Mouse (Mus musculus) heart, adult 9 months (tissue): Measurements from ENCODE around the gene Rapgef2.

Source experiments
- DNase-seq, 2 experiments: peaks; one replicate each; pipeline ENCODE4 v3.0.0; 2022; ENCODE audit warnings: low spot score in 2 of 2

Gene Rapgef2

GRCm38 (mm10) chr3:79283031-79283430, 3.3 kb downstream of the Rapgef2 start:
- no peak for DNase-seq

GRCm38 (mm10) chr3:79275856-79276645, 10.3 kb downstream of the Rapgef2 start:
- DNase-seq, result no peak

DNA sequence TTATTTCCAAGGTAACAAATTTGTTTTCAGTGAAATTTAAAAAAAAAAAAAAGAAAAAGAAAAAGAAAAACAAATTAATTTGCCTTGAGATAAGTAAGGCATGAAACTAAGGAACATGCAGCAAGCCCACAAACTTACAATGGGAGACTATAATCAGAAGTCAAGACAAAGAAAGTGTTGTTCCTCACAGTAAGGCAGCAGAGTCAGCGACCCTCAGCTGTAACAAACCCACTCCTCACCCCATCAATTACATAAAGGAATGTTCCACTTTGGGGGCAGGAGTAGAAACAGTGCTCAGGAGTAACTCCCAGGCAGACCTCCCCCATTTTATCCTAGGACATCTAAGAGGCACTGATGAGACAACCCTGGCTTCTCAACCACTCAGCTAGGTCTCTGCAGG, 13.0 kb downstream of the Rapgef2 start:
- DNase-seq, result no peak

DNA sequence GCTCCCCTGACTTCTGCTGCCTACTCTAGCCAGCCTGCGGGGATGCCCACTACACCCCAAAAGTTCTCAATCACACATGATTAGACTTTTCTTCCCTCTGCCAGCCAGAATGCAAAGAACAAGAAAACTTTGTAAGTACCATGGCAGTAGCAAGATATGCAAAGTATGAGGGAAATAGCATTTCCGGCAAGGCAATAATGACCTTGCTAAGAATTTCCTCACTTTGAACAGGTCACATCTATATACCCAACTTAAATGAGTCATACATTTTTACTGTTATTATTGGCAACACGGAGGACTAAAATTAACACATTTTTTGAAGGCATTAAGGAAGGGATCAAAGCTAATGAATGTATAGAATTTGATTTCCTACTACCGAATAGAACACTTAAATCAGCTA, 13.4 kb downstream of the Rapgef2 start:
- no peak for DNase-seq

DNA sequence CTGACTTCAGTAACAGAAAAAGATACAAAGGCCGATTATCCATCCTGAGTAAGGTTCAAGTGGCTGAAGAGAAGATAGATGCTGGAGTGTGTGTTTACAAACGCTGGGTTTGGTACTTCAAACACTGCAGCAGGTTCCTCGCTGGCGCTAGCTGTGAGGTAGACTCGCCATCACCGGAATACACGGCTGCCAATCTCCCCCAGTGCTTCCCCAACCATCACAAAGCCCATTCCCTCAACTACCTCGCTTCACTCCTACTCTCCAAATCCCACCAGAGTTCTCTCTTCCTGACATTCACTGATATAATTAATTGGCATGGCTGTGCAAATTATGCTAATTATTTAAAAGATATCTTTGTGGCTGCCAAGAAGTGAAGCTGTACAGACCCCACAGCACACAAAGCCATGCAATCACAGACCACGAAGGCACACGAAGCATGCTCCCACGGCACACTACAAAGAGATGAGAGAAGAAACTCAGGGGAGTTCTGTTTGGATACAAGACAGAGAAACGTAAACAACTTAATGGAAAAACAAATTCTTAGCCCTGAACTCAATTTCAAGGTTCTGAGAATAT, 15.2 kb downstream of the Rapgef2 start:
- DNase-seq, result no peak

- DNase-seq, result no peak
Observed at GRCm38 (mm10) chr3:79269872-79270271, 16.4 kb downstream of the Rapgef2 start.

GRCm38 (mm10) chr3:79266976-79267375, 19.3 kb downstream of the Rapgef2 start:
- DNase-seq, result no peak

GRCm38 (mm10) chr3:79261816-79262316, 24.5 kb downstream of the Rapgef2 start:
- no peak for DNase-seq

GRCm38 (mm10) chr3:79254023-79254422, 32.3 kb downstream of the Rapgef2 start:
- no peak for DNase-seq

DNA sequence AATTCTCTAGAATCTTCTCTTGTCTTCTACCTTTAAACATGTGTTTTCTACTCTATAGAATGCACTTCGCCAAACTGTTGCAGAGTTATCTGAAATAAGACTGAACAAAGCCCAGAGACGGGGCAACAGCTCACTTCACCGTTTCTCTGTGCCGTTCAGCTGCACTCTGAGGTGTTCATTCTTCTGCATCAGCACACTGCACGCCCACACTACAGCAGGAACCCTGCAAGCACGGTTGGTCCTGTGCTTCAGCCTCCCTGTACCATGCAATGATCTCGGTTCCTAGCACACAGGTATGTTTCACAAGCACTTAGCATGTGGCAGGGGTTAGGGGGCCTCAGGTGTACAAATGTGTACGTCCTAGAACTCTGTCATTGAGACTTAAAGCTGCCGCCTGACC, 32.9 kb downstream of the Rapgef2 start:
- DNase-seq, result no peak

GRCm38 (mm10) chr3:79252921-79253394, 33.4 kb downstream of the Rapgef2 start:
- peak; percentile 46 to 80 for DNase-seq

DNA sequence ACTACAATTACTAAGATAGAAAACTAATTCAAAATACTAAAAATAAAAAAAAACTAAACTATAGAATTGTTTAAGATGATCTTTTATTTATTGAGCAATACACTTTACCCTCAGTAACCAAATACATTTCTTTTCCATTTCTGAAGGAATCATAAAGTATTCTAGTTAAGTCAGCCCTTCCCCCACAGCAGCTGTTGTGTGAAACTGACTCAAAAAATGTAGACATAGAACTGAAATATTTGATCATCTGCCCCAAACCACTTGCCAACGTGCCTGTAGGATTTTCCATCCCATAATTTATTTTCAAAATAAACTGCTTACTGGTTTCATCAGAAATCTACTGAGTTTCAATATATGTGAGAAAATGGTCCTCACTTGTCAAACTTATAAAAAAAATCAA, 36.4 kb downstream of the Rapgef2 start:
- DNase-seq, result no peak

GRCm38 (mm10) chr3:79248659-79249235, 37.6 kb downstream of the Rapgef2 start:
- DNase-seq, result no peak

GRCm38 (mm10) chr3:79248208-79248607, 38.1 kb downstream of the Rapgef2 start:
- no peak for DNase-seq

DNA sequence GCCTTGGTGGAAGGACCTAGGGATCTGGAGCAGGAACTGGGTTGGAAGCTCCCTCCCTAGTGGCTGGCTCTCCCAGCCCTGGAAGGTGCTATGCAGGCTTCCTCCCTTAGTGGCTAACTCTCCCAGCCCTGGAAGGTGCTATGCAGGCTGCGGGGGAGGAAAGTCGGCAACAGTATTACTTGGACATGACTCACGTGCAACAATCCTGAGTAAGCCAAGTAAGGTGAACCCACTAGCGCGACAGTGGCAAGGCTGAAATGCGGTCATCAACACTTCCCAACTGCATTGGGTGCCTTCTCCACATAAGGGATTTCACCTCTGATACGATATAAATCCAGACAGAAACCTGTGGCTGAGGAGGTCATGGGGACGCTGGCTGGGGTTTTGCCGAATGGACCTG, 42.0 kb downstream of the Rapgef2 start:
- no peak for DNase-seq

GRCm38 (mm10) chr3:79242922-79243705, 43.2 kb downstream of the Rapgef2 start:
- DNase-seq, result no peak

- no peak for DNase-seq
Observed at GRCm38 (mm10) chr3:79242298-79242697, 44.0 kb downstream of the Rapgef2 start.

- DNase-seq, result no peak
Observed at GRCm38 (mm10) chr3:79239066-79239462, 47.3 kb downstream of the Rapgef2 start.

DNA sequence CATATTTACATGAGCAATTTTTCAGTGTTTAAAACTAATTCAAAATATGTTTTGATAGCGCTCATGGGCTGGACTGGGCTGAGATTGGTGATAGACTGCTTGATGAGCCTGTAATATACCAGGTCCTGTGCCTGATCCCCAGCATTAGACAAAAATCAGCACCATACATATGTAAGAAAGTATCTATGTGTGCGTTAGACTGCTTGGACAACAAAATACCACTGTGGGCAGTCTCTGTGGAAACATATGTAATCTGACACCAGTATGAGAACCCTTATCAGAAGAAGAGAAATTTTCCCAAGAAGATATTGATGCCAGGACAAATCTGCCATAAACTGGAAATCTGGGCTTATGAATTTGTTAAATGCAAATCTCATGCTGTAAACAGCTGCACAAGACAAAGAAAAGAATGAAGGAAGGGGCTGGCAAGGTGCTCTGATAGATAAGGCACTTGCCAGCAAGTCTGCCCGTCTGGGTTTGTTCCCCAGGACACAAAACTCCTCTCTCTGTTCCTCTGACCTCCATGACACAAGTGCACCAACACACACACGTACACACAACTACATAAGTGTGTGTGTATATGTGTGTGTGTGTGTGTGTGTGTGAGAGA, 47.8 kb downstream of the Rapgef2 start:
- no peak for DNase-seq

DNA sequence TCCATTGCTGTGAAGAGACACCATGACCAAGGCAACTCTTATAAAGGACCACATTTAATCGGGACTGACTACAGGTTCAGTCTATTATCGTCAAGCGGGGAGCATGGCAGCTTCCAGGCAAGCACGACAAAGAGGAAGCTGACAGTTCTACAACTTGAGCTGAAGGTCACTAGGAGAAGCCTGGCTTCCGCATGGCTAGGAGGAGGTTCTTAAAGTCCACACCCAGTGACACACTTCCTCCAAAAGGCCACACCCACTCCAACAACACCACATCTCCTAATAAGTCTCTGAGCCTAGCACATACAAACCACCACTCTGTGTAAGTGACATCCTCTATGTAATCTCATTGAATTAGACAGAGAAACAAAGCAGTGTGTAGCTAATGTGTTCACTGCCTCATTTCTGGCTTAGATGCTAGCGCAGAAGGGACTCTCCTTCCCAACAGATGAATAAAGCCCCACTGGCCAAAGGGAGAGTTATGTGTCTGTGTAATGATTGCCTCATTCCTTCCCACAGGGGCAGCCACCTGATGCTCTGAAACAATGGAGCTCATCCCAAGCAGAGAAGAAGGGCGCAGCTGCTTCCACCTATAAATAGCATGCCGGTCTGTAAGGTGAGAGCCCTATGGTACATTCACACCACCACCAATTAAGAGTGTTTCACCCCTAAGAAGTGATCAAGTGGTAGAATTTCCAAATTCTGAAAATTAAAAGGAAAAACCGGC, 48.5 kb downstream of the Rapgef2 start:
- DNase-seq, result peak; percentile 62 to 76

DNA sequence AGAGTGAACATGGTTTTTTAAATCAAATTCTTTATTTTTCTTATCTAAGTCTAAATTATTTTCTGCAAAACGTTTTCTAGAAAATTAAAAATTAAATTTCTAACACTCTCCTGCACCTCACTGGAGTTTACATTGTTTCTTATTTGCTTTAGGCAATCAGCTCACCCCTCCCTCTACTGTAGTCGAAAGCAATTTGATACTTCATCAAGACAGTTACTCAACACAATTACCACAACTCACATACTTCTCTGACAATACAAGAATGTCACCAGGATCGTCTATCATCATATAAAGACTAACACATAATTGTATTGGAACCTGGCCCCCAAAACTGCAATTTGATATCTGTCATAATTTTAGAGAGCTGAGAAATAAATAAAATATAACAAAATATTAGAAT, 51.8 kb downstream of the Rapgef2 start:
- no peak for DNase-seq
